Mouse (Mus musculus) G1E (cell line): ENCODE measurements around the gene Pole.

Experiments used
- CTCF ChIP-seq: IDR thresholded peaks from 2 replicates; pipeline ENCODE4 v1.5.1; 2012; ENCODE audit warnings: low read depth, low read length, inconsistent platforms, mixed read lengths
- GATA1 ChIP-seq: IDR thresholded peaks from 2 replicates; pipeline ENCODE4 v1.6.1; 2012; ENCODE audit warnings: borderline replicate concordance, low read length, inconsistent platforms, mixed read lengths

GRCm38 (mm10) chr5:110281984-110282383, 4.1 kb upstream of the Pole start:
- no peak for TF ChIP-seq CTCF
- no peak for TF ChIP-seq GATA1
